Mouse (Mus musculus) lung, embryonic 14.5 days (tissue): ENCODE measurements around the gene Epha10. TPM values are rescaled to one million over a fixed set of nuclear protein-coding genes. Genes with fewer than 3 reads are reported as not detected.

Source experiments
- ATAC-seq: fragments of 200-750 bp; cut with Nextera tagmentation; 2 replicates; pipeline ENCODE4 v1.8.0; 2017; ENCODE audit warnings: mild to moderate bottlenecking, moderate TSS enrichment, moderate library complexity; ENCODE audit not compliant: insufficient read depth
- DNase-seq: peaks from one replicate; pipeline ENCODE4 v3.0.0-alpha.2; 2015
- H3K27ac ChIP-seq: fragments of 300-500 bp; sonication (generic); 2 replicates; pipeline ENCODE4 v1.5.1; 2014; ENCODE audit warnings: low read depth, mild to moderate bottlenecking, moderate library complexity
- H3K27me3 ChIP-seq: fragments of 300-500 bp; sonication (generic); 2 replicates; pipeline ENCODE4 v1.6.1; 2014; ENCODE audit warnings: low read length, control low read depth; ENCODE audit not compliant: insufficient read depth
- H3K36me3 ChIP-seq: fragments of 300-500 bp; sonication (generic); 2 replicates; pipeline ENCODE4 v1.6.1; 2014; ENCODE audit warnings: control low read depth; ENCODE audit not compliant: insufficient read depth
- H3K4me1 ChIP-seq: fragments of 300-500 bp; sonication (generic); 2 replicates; pipeline ENCODE4 v1.6.1; 2014; ENCODE audit warnings: antibody characterized with exemption, control low read depth; ENCODE audit not compliant: insufficient read depth
- H3K4me2 ChIP-seq: fragments of 300-500 bp; sonication (generic); 2 replicates; pipeline ENCODE4 v1.6.1; 2014; ENCODE audit warnings: mild to moderate bottlenecking
- H3K4me3 ChIP-seq: fragments of 300-500 bp; sonication (generic); 2 replicates; pipeline ENCODE4 v1.5.1; 2014; ENCODE audit warnings: low read depth, low read length
- H3K9ac ChIP-seq: fragments of 300-500 bp; sonication (generic); 2 replicates; pipeline ENCODE4 v1.6.1; 2014
- H3K9me3 ChIP-seq: fragments of 300-500 bp; sonication (generic); 2 replicates; pipeline ENCODE4 v1.6.1; 2016; ENCODE audit warnings: low read depth, low read length, control low read depth
- CTCF ChIP-seq: IDR thresholded peaks from 2 replicates; pipeline ENCODE4 v1.5.1; 2016; ENCODE audit warnings: antibody characterized with exemption, low read depth
- WGBS: fragments of 180-500 bp; shearing (Covaris S2); extraction: QIAGEN DNeasy Blood & Tissue Kit; methylation state at CpG from one replicate; pipeline ENCODE4 v1.1.7; 2014; 5-methylcytosine and 5-hydroxymethylcytosine counted together
- polyA plus RNA-seq: library from polyadenylated mRNA; unstranded; fragments of >200 nt; fragmentation: Nextera tagmentation; extraction: Ambion mirVana; gene quantifications from 2 replicates; pipeline ENCODE4 v1.2.1, GENCODE M21; 2014

Epha10 gene
- polyA plus RNA-seq, 1 experiment from 2014 or later: not detected

DNA sequence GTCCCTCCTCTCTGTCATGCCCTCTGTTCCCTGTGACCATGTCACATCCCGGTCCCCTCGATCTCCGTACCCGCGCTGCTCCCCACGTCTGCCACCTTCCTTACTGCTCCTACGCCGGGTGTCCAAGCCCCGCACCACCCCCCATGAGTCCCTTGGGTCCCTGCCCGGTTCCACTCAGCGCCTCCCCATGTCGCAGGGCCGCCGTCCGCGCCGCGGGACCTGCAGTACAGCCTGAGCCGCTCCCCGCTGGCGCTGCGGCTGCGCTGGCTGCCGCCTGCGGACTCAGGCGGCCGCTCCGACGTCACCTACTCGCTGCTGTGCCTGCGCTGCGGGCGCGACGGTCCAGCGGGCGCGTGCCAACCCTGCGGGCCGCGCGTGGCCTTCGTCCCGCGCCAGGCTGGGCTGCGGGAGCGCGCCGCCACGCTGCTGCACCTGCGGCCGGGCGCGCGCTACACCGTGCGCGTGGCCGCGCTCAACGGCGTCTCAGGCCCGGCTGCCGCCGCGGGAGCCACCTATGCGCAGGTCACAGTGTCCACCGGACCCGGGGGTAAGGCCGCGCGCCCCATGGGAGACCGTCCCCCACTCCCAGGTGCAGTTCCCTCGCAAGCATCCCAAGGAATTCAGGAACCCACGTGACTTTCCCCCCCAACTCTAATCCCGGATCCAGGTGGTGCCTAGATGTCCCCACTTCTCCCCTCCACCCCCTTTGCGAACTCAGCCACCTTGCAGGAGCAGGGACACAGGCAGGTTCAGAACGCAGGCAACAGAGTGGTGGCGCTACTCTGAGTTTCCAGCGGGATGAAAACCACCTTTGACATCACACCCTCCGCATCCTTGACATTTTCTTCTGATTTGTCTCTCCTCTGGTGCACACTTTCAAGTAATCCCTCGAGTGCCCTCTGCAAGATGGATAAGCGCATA is 14.1 kb downstream of the Epha10 start:
- H3K36me3 ChIP-seq: no peaks in the 10 kb centered on the region
- no peak overlapping the region for H3K9ac ChIP-seq
- H3K27me3 ChIP-seq: peaks cover 61% of the 10 kb centered on the region
- H3K27ac ChIP-seq: no peak overlapping the region
- DNase-seq (peak; percentile 20), ATAC-seq (no peak)
- no peak for TF ChIP-seq CTCF
- no peaks in the 10 kb centered on the region for H3K4me1 ChIP-seq
- H3K9me3 ChIP-seq: no peaks in the 10 kb centered on the region
- H3K4me3 ChIP-seq: peak overlapping the region; percentile 35
- H3K4me2 ChIP-seq: peak overlapping the region; percentile 62
- 2% methylated on average over 83 of the region's 83 CpGs for WGBS

DNA sequence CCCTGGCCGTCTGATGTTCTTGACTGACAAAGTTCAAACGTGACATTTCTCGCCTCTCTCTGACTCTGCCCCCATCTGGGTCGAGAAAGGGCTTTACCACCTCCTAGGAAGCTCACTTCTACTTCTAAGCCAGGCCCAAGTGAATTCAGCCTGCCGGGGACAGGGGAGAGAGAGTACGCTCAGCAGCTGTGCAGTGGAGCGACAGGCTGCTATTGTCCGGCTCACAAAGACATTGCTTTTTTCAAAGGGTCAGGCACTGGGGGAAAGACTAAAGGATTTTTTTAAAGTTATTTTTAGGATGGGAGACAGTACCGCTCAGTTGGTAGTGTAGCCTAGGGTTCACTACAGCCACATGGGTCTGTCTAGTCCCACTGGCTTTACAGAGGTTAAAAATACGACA is 17.7 kb downstream of the Epha10 start:
- H3K9ac ChIP-seq: no peak overlapping the region
- no peak for TF ChIP-seq CTCF

GRCm38 (mm10) chr4:124899906-124900305 is 19.2 kb downstream of the Epha10 start:
- TF ChIP-seq CTCF: no peak
- Histone ChIP-seq H3K36me3 (no peaks in the 10 kb centered on the region), H3K4me1 (no peaks in the 10 kb centered on the region), H3K27me3 (peaks cover 23% of the 10 kb centered on the region), H3K27ac (no peak overlapping the region), H3K4me3 (no peak overlapping the region), H3K9me3 (no peaks in the 10 kb centered on the region), H3K4me2 (no peak overlapping the region), H3K9ac (no peak overlapping the region)
- WGBS: 44% methylated on average over 5 of the region's 5 CpGs
- ATAC-seq: no peak
- no peak for DNase-seq

More for the DNA sequence above, 17.7 kb downstream of the Epha10 start:
- H3K4me3 ChIP-seq: no peak overlapping the region
- DNase-seq: no peak
- 54% methylated on average over 10 of the region's 10 CpGs for WGBS
- peaks cover 38% of the 10 kb centered on the region for H3K27me3 ChIP-seq
- no peaks in the 10 kb centered on the region for H3K9me3 ChIP-seq
- H3K4me2 ChIP-seq: no peak overlapping the region
- H3K36me3 ChIP-seq: no peaks in the 10 kb centered on the region
- no peaks in the 10 kb centered on the region for H3K4me1 ChIP-seq
- ATAC-seq: no peak
- no peak overlapping the region for H3K27ac ChIP-seq

DNA sequence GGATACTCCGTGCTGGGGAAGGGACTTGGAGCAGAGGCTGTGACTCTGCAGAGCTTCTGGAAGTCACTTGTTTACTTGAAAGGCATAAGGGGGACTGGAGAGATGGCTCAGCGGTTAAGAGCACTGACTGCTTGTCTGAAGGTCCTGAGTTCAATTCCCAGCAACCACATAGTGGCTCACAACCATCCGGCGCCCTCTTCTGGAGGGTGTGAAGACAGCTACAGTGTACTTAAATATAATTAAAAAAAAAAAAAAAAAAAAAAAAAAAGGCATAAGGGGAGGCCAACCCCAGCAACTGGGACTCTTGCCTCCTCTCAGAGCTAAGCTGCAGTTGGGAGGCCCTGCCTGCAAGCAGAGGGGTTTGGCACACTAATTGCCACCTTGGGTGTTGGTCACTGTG is 24.7 kb downstream of the Epha10 start:
- ATAC-seq (no peak), DNase-seq (peak; percentile 16)
- TF ChIP-seq CTCF: 0 out of 2 replicates have a peak, but pooled peaks have one; percentile 18
- Histone ChIP-seq H3K4me2 (no peak overlapping the region), H3K4me1 (peaks cover 6% of the 10 kb centered on the region), H3K27ac (no peak overlapping the region), H3K27me3 (no peaks in the 10 kb centered on the region), H3K36me3 (no peaks in the 10 kb centered on the region), H3K9ac (no peak overlapping the region), H3K4me3 (no peak overlapping the region), H3K9me3 (no peaks in the 10 kb centered on the region)
- WGBS: 45% methylated on average over 4 of the region's 4 CpGs

GRCm38 (mm10) chr4:124905971-124906822 is 25.5 kb downstream of the Epha10 start:
- Histone ChIP-seq H3K36me3 (no peaks in the 10 kb centered on the region), H3K4me2 (peak overlapping the region; percentile 54), H3K9ac (no peak overlapping the region), H3K27ac (no peak overlapping the region), H3K4me1 (peaks cover 6% of the 10 kb centered on the region), H3K27me3 (no peaks in the 10 kb centered on the region), H3K9me3 (no peaks in the 10 kb centered on the region), H3K4me3 (peak overlapping the region; percentile 15; the same call in 1 of the 2 replicates)
- no peak for TF ChIP-seq CTCF
- WGBS: 7% methylated on average over 21 of the region's 21 CpGs
- ATAC-seq: peak; percentile 68; the same call in 1 of the 2 replicates
- peak; percentile 28 for DNase-seq

- DNase-seq (no peak), ATAC-seq (no peak)
- Histone ChIP-seq H3K4me1 (no peaks in the 10 kb centered on the region), H3K36me3 (peaks cover 80% of the 10 kb centered on the region), H3K27ac (no peak overlapping the region), H3K9ac (no peak overlapping the region), H3K9me3 (no peaks in the 10 kb centered on the region), H3K4me3 (no peak overlapping the region), H3K27me3 (no peaks in the 10 kb centered on the region), H3K4me2 (no peak overlapping the region)
- TF ChIP-seq CTCF: no peak
- 86% methylated on average over 5 of the region's 5 CpGs for WGBS
Observed at GRCm38 (mm10) chr4:124928102-124928501, 47.4 kb downstream of the Epha10 start.
